Mouse (Mus musculus) C2C12 (cell line): ENCODE data around the gene Sdc1. TPM values are rescaled to one million over a fixed set of nuclear protein-coding genes. Genes with fewer than 3 reads are reported as not detected.

ENCODE experiments used
- H3K27me3 ChIP-seq: one replicate; pipeline ENCODE4 v1.6.1; 2011; ENCODE audit not compliant: control insufficient read depth, insufficient read depth, insufficient read length
- H3K36me3 ChIP-seq: one replicate; pipeline ENCODE4 v1.6.1; 2011; ENCODE audit not compliant: control insufficient read depth, insufficient read depth
- H3K4me3 ChIP-seq: one replicate; pipeline ENCODE4 v1.5.1; 2011; ENCODE audit warnings: mild to moderate bottlenecking, control low read depth; ENCODE audit not compliant: poor library complexity, insufficient read depth, severe bottlenecking
- H3K79me2 ChIP-seq: one replicate; pipeline ENCODE4 v1.6.1; 2011; ENCODE audit not compliant: control insufficient read depth, insufficient read depth
- H3K79me3 ChIP-seq: one replicate; pipeline ENCODE4 v1.6.1; 2011; ENCODE audit warnings: low read depth, control low read depth
- H3ac ChIP-seq: one replicate; pipeline ENCODE3; 2011; ENCODE audit warnings: low read depth; ENCODE audit not compliant: control insufficient read depth, insufficient read length
- CEBPB ChIP-seq: IDR thresholded peaks from one replicate; pipeline ENCODE4 v1.6.1; 2011; ENCODE audit warnings: low read depth, mild to moderate bottlenecking, control low read depth, moderate library complexity
- CTCF ChIP-seq: IDR thresholded peaks from one replicate; pipeline ENCODE4 v1.5.1; 2011; ENCODE audit not compliant: control insufficient read depth, insufficient read depth, insufficient read length
- FOSL1 ChIP-seq: IDR thresholded peaks from one replicate; pipeline ENCODE4 v1.8.0; 2011; ENCODE audit warnings: mild to moderate bottlenecking, low read length; ENCODE audit not compliant: poor library complexity, insufficient read depth, severe bottlenecking
- MAX ChIP-seq: IDR thresholded peaks from one replicate; pipeline ENCODE4 v1.6.1; 2011; ENCODE audit warnings: mild to moderate bottlenecking, control low read depth
- MYOD1 ChIP-seq: IDR thresholded peaks from one replicate; pipeline ENCODE4 v1.6.1; 2011; ENCODE audit warnings: low read depth; ENCODE audit not compliant: control insufficient read depth, insufficient read length
- MYOG ChIP-seq: IDR thresholded peaks from one replicate; pipeline ENCODE4 v1.6.1; 2011; ENCODE audit not compliant: control insufficient read depth, insufficient read length; ENCODE audit errors: extremely low read depth
- USF1 ChIP-seq: IDR thresholded peaks from one replicate; pipeline ENCODE4 v1.6.1; 2011; ENCODE audit warnings: low read depth, mild to moderate bottlenecking, control low read depth, moderate library complexity
- polyA plus RNA-seq: library from polyadenylated mRNA; unstranded; fragments of >200 nt; fragmentation: generic; extraction: Trizol; gene quantifications from one replicate; pipeline ENCODE4 v1.2.1, GENCODE M21; 2012; ENCODE audit warnings: missing spikeins

The Sdc1 gene
- polyA plus RNA-seq, 1 experiment, result 112 TPM

DNA sequence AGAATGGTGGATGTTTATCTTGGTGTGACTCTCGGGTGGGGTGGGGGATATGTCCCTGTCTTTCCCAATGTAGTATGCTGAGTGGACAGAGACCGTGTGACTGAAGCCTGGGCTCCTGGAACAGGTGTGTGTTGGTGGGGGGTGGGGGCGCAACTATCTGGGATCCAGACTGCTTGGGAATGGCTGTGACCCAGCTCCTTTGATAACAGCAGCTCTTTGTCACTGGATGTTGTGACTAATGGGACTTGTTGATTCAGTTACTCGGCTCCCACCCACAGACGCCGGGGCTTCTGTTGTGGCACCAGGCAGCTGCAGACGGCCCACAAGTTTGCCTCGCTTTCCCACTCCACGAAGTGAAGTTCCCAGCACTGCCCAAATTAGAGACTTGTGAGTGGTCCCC is 13.1 kb downstream of the Sdc1 start:
- H3K27me3 ChIP-seq, result no peaks in the 10 kb centered on the region
- H3K79me2 ChIP-seq, result peaks cover 100% of the 10 kb centered on the region
- H3K79me3 ChIP-seq, result peaks cover 73% of the 10 kb centered on the region
- no peak overlapping the region for H3ac ChIP-seq
- peaks cover 4% of the 10 kb centered on the region for H3K36me3 ChIP-seq
- TF ChIP-seq MYOD1 (peak; percentile 69), MAX (no peak)
- H3K4me3 ChIP-seq, result no peak overlapping the region

GRCm38 (mm10) chr12:8786476-8786875 is 15.4 kb downstream of the Sdc1 start:
- Histone ChIP-seq H3K36me3 (peaks cover 27% of the 10 kb centered on the region), H3K79me2 (peaks cover 85% of the 10 kb centered on the region), H3K4me3 (no peak overlapping the region), H3K79me3 (peaks cover 57% of the 10 kb centered on the region), H3K27me3 (no peaks in the 10 kb centered on the region), H3ac (no peak overlapping the region)
- TF ChIP-seq CTCF, result no peak
- peak; percentile 9 for TF ChIP-seq CEBPB

GRCm38 (mm10) chr12:8786984-8787730 is 16.0 kb downstream of the Sdc1 start:
- Histone ChIP-seq H3ac (no peak overlapping the region), H3K4me3 (no peak overlapping the region), H3K36me3 (peaks cover 30% of the 10 kb centered on the region), H3K27me3 (no peaks in the 10 kb centered on the region), H3K79me2 (peaks cover 79% of the 10 kb centered on the region), H3K79me3 (peaks cover 51% of the 10 kb centered on the region)
- TF ChIP-seq MYOG (no peak), USF1 (no peak), MYOD1 (peak; percentile 68), CTCF (no peak), MAX (no peak), FOSL1 (peak; percentile 2), CEBPB (peak; percentile 72)

DNA sequence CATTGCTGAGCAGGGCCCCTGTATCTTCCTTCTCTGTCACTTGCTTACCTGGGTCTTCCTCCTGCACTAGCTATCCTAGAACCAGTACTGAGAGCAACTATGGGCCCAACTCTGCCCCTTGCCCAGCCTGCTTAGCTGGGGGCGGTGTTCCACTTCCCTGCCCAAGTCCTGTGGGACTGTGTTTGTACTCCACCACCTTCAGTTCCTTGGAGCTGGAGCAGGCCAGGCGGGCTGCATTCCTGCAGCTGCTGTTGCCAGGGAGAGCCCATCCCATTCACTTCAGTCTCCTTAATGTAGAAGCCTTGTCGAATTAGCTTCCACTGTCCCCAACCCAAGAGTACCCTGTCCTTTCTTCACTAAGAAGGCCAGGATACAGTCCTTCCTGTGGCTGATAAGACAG is 17.3 kb downstream of the Sdc1 start:
- H3ac ChIP-seq, result no peak overlapping the region
- no peaks in the 10 kb centered on the region for H3K27me3 ChIP-seq
- peaks cover 39% of the 10 kb centered on the region for H3K79me3 ChIP-seq
- H3K79me2 ChIP-seq, result peaks cover 65% of the 10 kb centered on the region
- no peak for TF ChIP-seq CTCF
- TF ChIP-seq USF1, result no peak
- TF ChIP-seq MAX, result no peak
- TF ChIP-seq FOSL1, result no peak
- no peak for TF ChIP-seq MYOG
- TF ChIP-seq MYOD1, result no peak
- TF ChIP-seq CEBPB, result no peak
- H3K4me3 ChIP-seq, result no peak overlapping the region
- H3K36me3 ChIP-seq, result peaks cover 43% of the 10 kb centered on the region

GRCm38 (mm10) chr12:8790615-8791014 is 19.5 kb downstream of the Sdc1 start:
- peaks cover 24% of the 10 kb centered on the region for H3K79me3 ChIP-seq
- H3K27me3 ChIP-seq, result no peaks in the 10 kb centered on the region
- no peak overlapping the region for H3ac ChIP-seq
- peaks cover 44% of the 10 kb centered on the region for H3K79me2 ChIP-seq
- no peak overlapping the region for H3K4me3 ChIP-seq
- peaks cover 59% of the 10 kb centered on the region for H3K36me3 ChIP-seq
- TF ChIP-seq MYOG (no peak), MYOD1 (no peak), CTCF (no peak), FOSL1 (no peak), MAX (no peak), CEBPB (no peak), USF1 (no peak)

DNA sequence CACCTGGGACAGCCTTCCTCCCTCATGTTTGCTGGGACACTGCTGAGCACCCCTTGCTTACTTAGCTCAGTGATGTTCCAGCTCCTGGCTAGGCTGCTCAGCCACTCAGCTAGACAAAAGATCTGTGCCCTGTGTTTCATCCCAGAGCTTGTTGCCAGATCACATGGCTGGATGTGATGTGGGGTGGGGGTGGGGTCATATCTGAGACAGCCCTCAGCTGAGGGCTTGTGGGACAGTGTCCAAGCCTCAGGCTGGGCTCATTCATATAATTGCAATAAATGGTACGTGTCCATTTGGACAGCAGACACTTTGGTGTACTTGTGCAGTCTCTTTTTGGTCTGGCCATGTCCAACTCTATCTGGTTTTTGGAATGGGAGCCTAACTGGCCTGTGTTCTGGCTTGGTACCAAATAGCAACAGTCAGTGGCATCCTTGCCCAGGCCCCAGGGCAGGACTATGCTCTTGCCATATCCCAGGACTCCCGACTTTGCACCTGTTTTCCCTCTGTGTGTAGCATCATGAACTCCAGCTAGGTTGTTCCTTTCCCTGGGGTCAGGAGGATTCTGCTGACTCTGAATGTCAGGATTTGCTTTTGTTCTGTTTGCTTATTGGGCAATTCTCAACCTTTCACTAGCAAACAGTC is 22.4 kb downstream of the Sdc1 start:
- H3K79me2 ChIP-seq, result peaks cover 15% of the 10 kb centered on the region
- H3K36me3 ChIP-seq, result peaks cover 59% of the 10 kb centered on the region
- no peaks in the 10 kb centered on the region for H3K27me3 ChIP-seq
- H3K4me3 ChIP-seq, result no peak overlapping the region
- no peak for TF ChIP-seq MYOD1
- no peak for TF ChIP-seq MYOG
- no peak for TF ChIP-seq CEBPB
- TF ChIP-seq FOSL1, result no peak
- no peak for TF ChIP-seq MAX
- H3ac ChIP-seq, result no peak overlapping the region
- H3K79me3 ChIP-seq, result peaks cover 10% of the 10 kb centered on the region
